Mouse (Mus musculus): ENCODE data around the gene Krtcap2. TPM values are rescaled to one million over a fixed set of nuclear protein-coding genes. Genes with fewer than 3 reads are reported as not detected.

Gene Krtcap2
- polyA plus RNA-seq, 1 experiment, result 4.0 TPM

- H3K9me3 ChIP-seq (ENCODE audit: control insufficient read depth, low read length), result no peaks in the 10 kb centered on the region
- H3K4me1 ChIP-seq (ENCODE audit: control insufficient read depth), result no peaks in the 10 kb centered on the region
- H3K4me3 ChIP-seq (replicated peaks), result no peak overlapping the region
- TF ChIP-seq GATA1 (IDR thresholded peaks at IDR 0.05; ENCODE audit: low read length), result no peak
- no peak for TF ChIP-seq TAL1 (IDR thresholded peaks at IDR 0.05; ENCODE audit: low read length)
- peaks cover 14% of the 10 kb centered on the region for H3K27me3 ChIP-seq (ENCODE audit: control insufficient read depth)
- no peaks in the 10 kb centered on the region for H3K36me3 ChIP-seq (ENCODE audit: control insufficient read depth)
Observed at GRCm38 (mm10) chr3:89294195-89294594, 48.4 kb downstream of the Krtcap2 start.

- TF ChIP-seq GATA1 (IDR thresholded peaks at IDR 0.05; ENCODE audit: low read length) (no peak), TAL1 (IDR thresholded peaks at IDR 0.05; ENCODE audit: low read length) (no peak)
- peaks cover 26% of the 10 kb centered on the region for H3K27me3 ChIP-seq (ENCODE audit: control insufficient read depth)
- H3K4me3 ChIP-seq (replicated peaks), result no peak overlapping the region
- no peaks in the 10 kb centered on the region for H3K4me1 ChIP-seq (ENCODE audit: control insufficient read depth)
- no peaks in the 10 kb centered on the region for H3K36me3 ChIP-seq (ENCODE audit: control insufficient read depth)
- no peaks in the 10 kb centered on the region for H3K9me3 ChIP-seq (ENCODE audit: control insufficient read depth, low read length)
Observed at GRCm38 (mm10) chr3:89295685-89296230, 50.0 kb downstream of the Krtcap2 start.

GRCm38 (mm10) chr3:89296761-89297396 is 51.1 kb downstream of the Krtcap2 start:
- Histone ChIP-seq H3K27me3 (ENCODE audit: control insufficient read depth) (peaks cover 26% of the 10 kb centered on the region), H3K9me3 (ENCODE audit: control insufficient read depth, low read length) (no peaks in the 10 kb centered on the region), H3K36me3 (ENCODE audit: control insufficient read depth) (no peaks in the 10 kb centered on the region), H3K4me3 (replicated peaks) (no peak overlapping the region), H3K4me1 (ENCODE audit: control insufficient read depth) (no peaks in the 10 kb centered on the region)
- TF ChIP-seq TAL1 (IDR thresholded peaks at IDR 0.05; ENCODE audit: low read length) (no peak), GATA1 (IDR thresholded peaks at IDR 0.05; ENCODE audit: low read length) (no peak)

DNA sequence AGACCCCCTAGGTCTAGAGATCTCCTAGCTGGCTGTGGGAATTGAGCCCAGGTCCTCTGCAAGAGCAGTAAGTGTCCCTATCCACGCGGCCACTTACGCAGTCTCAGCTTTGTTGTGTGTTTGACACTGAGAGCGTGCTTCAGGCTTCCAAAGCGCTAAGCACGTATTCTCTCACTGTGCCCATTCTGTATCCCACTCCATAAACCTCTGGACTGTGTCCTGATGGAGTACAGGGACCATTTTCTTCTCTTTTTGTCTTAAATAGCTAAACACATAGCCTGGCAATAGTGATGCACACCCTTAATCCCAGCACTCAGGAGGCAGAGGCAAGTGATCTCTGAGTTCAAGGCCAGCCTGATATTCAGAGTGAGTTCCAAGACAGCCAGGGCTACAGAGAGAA is 53.1 kb downstream of the Krtcap2 start:
- TF ChIP-seq GATA1 (IDR thresholded peaks at IDR 0.05; ENCODE audit: low read length) (no peak), TAL1 (IDR thresholded peaks at IDR 0.05; ENCODE audit: low read length) (no peak)
- Histone ChIP-seq H3K27me3 (ENCODE audit: control insufficient read depth) (peaks cover 29% of the 10 kb centered on the region), H3K36me3 (ENCODE audit: control insufficient read depth) (no peaks in the 10 kb centered on the region), H3K9me3 (ENCODE audit: control insufficient read depth, low read length) (no peaks in the 10 kb centered on the region), H3K4me1 (ENCODE audit: control insufficient read depth) (no peaks in the 10 kb centered on the region), H3K4me3 (replicated peaks) (no peak overlapping the region)

DNA sequence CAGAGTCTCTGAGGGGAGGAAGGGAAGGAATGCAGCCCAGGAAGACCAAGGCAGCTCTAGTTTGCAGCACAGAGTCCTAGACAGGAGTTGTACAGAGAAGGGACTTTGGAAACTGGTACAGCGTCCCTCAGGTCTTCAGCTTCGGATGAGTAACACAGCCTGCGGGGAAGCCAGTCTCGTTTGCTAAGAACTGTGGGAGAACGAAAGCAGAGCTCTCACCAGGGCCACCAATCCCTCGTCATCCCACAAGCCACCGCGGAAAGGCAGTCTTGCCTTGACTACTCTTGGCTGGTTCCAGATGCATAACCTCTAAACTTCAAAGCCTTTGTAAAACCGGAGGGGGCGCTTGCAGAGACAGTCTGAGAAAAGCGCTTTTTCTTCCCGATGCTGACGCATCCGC is 53.7 kb downstream of the Krtcap2 start:
- H3K4me1 ChIP-seq (ENCODE audit: control insufficient read depth), result no peaks in the 10 kb centered on the region
- H3K36me3 ChIP-seq (ENCODE audit: control insufficient read depth), result no peaks in the 10 kb centered on the region
- TF ChIP-seq TAL1 (IDR thresholded peaks at IDR 0.05; ENCODE audit: low read length), result no peak
- TF ChIP-seq GATA1 (IDR thresholded peaks at IDR 0.05; ENCODE audit: low read length), result no peak
- no peak overlapping the region for H3K4me3 ChIP-seq (replicated peaks)
- H3K9me3 ChIP-seq (ENCODE audit: control insufficient read depth, low read length), result no peaks in the 10 kb centered on the region
- H3K27me3 ChIP-seq (ENCODE audit: control insufficient read depth), result peaks cover 29% of the 10 kb centered on the region

Other genes with a start within 250 kb of the Krtcap2 start
- gene Rusc1, start 152.7 kb upstream of the Krtcap2 start, polyA plus RNA-seq (2012), result 0.34 and 0.49 TPM in 2 replicates
- 0.09 TPM in 1 of 2 replicates, not detected in the other for gene Gm43738, start 144.9 kb upstream of the Krtcap2 start, polyA plus RNA-seq (2012)
- 1.1 and 1.3 TPM in 2 replicates for gene Fdps, start 144.0 kb upstream of the Krtcap2 start, polyA plus RNA-seq (2012)
- 50.9 and 55.5 TPM in 2 replicates for gene Pklr, start 109.8 kb upstream of the Krtcap2 start, polyA plus RNA-seq (2012)
- 0.02 TPM in 2 replicates for gene Hcn3, start 85.8 kb upstream of the Krtcap2 start, polyA plus RNA-seq (2012)
- gene Clk2, start 81.2 kb upstream of the Krtcap2 start, polyA plus RNA-seq (2012), result 2.4 and 3.0 TPM in 2 replicates
- 18.8 and 19.5 TPM in 2 replicates for gene Scamp3, start 68.5 kb upstream of the Krtcap2 start, polyA plus RNA-seq (2012)
- 0.60 and 0.84 TPM in 2 replicates for gene Fam189b, start 62.8 kb upstream of the Krtcap2 start, polyA plus RNA-seq (2012)
- gene Gba, start 43.0 kb upstream of the Krtcap2 start, polyA plus RNA-seq (2012), result 0.40 and 0.57 TPM in 2 replicates
- gene Thbs3, start 30.8 kb upstream of the Krtcap2 start, polyA plus RNA-seq (2012), result 0.03 and 0.04 TPM in 2 replicates
- gene Mtx1, start 18.9 kb upstream of the Krtcap2 start, polyA plus RNA-seq (2012), result 29.8 and 31.7 TPM in 2 replicates
- gene Muc1, start 16.9 kb upstream of the Krtcap2 start, polyA plus RNA-seq (2012), result not detected in 2 replicates
- gene Trim46, start 343 bp downstream of the Krtcap2 start, polyA plus RNA-seq (2012), result 0.02 TPM in 1 of 2 replicates, not detected in the other
- 25.2 and 26.1 TPM in 2 replicates for gene Dpm3, start 13.4 kb downstream of the Krtcap2 start, polyA plus RNA-seq (2012)
- gene Slc50a1, start 24.6 kb downstream of the Krtcap2 start, polyA plus RNA-seq (2012), result 0.07 and 0.18 TPM in 2 replicates
- gene Efna1, start 35.2 kb downstream of the Krtcap2 start, polyA plus RNA-seq (2012), result 0.03 and 0.04 TPM in 2 replicates
- not detected in 2 replicates for gene Efna3, start 77.0 kb downstream of the Krtcap2 start, polyA plus RNA-seq (2012)
- not detected in 2 replicates for gene Efna4, start 92.1 kb downstream of the Krtcap2 start, polyA plus RNA-seq (2012)
- gene Adam15, start 104.0 kb downstream of the Krtcap2 start, polyA plus RNA-seq (2012), result 0.50 and 0.70 TPM in 2 replicates
- not detected in 2 replicates for gene Dcst2, start 116.0 kb downstream of the Krtcap2 start, polyA plus RNA-seq (2012)
- 0.10 TPM in 1 of 2 replicates, not detected in the other for gene Dcst1, start 119.3 kb downstream of the Krtcap2 start, polyA plus RNA-seq (2012)
- 0.38 and 0.46 TPM in 2 replicates for gene Zbtb7b, start 148.8 kb downstream of the Krtcap2 start, polyA plus RNA-seq (2012)
- 0.04 TPM in 1 of 2 replicates, not detected in the other for gene Lenep, start 156.8 kb downstream of the Krtcap2 start, polyA plus RNA-seq (2012)
- 1.3 and 1.6 TPM in 2 replicates for gene Flad1, start 165.9 kb downstream of the Krtcap2 start, polyA plus RNA-seq (2012)
- gene Cks1b, start 172.4 kb downstream of the Krtcap2 start, polyA plus RNA-seq (2012), result 6.9 and 7.4 TPM in 2 replicates
- 11.4 and 12.7 TPM in 2 replicates for gene Shc1, start 172.5 kb downstream of the Krtcap2 start, polyA plus RNA-seq (2012)
- 5.9 TPM in 2 replicates for gene Pygo2, start 184.2 kb downstream of the Krtcap2 start, polyA plus RNA-seq (2012)
- 0.13 and 0.21 TPM in 2 replicates for gene Pbxip1, start 190.7 kb downstream of the Krtcap2 start, polyA plus RNA-seq (2012)
- gene Pmvk, start 208.6 kb downstream of the Krtcap2 start, polyA plus RNA-seq (2012), result 1.3 and 1.4 TPM in 2 replicates

Data from erythroblast, embryonic 14.5 days (primary cell).